Mouse (Mus musculus): ENCODE measurements at regions not wholly inside any gene's neighbourhood (a gene's known extent, or its start where the extent isn't known, plus 50 kb on each side); places are given as distances from the start of the nearest gene placed in this dataset.
"Not testable (repeated sequence)": the region's sequence is repeated elsewhere in the genome, so short reads cannot be mapped to it uniquely, and the experiment has no call there.

DNA sequence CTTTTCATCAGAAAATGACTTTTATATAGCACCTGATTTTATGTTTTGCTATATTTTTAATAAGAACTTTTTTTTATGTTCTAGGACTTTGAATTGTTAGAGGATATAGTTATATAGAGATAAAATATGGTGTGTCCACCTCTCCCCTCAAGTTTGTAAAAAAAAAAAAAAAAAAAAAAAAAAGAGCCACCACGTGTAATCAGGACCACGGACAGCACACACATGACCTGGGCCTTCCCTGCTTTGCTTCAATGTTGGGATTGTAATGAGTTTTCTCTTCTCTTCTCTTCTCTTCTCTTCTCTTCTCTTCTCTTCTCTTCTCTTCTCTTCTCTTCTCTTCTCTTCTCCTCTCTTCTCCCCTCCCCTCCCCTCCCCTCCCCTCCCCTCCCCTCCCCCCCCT, 78.5 kb downstream of the 1700010I14Rik start:
- not testable (repeated sequence) for DNase-seq (ENCODE audit: low spot score in 2 of 2); H3K4me3 ChIP-seq; H3K27ac ChIP-seq

DNA sequence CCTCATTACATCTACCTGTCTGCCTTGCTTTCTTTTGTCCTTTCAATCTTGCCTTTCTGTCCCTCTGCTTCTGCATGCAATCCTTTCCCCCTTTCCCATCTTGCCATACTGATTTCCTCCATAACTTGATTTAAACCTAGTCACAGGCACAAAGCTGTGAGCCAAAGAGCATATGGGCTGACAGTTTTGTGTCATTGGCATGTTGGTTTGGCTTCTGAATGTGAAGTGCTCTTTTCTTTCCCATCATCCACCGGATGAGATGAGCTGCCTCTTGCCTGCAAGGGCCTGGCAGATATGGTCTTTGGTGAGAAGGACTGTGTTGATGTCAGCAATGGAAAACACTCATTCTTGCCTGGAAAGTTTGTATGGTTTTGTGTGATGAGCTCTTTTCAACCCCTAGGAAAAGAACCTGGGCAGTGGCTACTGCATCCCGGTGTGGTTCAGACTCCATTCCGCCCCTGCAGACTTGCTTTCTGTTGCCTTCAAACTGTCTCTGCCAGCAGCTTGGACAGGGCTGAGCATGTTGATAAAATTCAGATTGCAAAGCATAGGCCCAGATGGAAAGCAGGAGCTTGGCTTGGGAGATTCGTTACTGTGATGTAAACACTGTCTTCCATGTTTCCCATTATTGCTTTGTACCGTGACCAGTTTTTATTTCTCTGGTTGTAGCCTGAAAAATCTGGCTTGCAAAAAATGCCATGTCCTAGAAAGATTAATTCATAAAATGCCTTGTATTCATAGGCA, 80.9 kb downstream of the 1700010I14Rik start:
- TF ChIP-seq CTCF (conservative IDR thresholded peaks at IDR 0.05): no peak
- no peak overlapping the region for H3K27ac ChIP-seq
- DNase-seq (ENCODE audit: low spot score in 2 of 2): no peak
- no peak overlapping the region for H3K4me3 ChIP-seq

DNA sequence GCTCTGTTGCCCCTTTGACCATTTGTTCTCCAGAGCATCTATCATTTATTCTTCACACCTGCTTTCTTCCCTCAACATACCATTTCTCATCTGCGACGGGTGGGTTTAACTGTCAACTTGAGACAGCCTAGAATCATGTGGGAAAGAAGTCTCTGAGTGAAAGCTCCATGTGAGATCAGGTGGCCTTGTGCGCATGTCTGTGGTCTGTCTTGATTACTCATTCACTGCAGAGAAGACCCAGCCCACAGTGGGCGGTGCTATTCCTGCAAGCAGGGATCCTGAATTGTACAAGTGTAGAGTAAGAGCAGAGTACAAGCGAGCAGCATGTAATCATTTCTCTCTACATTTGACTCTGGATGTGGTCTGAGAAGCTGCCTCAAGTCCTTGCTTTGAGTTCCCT, 95.5 kb downstream of the 1700010I14Rik start:
- no peak for TF ChIP-seq CTCF (conservative IDR thresholded peaks at IDR 0.05)
- DNase-seq (ENCODE audit: low spot score in 2 of 2): no peak

DNA sequence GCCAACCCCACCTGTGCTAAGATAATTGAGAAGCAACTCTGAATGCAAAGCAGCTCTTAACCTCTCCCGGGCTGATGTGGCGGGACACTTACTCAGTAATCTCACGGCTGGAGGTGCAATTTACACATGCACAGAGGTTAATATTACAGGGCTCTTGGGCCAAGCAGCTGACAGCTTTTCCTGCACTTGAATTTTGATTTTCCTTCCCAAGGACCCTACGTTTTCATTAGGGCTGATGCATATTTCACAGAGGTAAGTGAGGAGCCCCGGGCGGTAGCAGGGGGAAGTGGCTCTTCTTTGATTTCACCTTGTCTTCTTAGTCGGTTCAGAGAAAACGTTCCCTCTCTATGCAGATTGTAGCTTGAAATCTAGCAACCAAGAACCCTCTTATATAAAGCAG, 139.7 kb downstream of the 1700010I14Rik start:
- TF ChIP-seq CTCF (conservative IDR thresholded peaks at IDR 0.05): no peak
- H3K27ac ChIP-seq: no peak overlapping the region
- no peak for DNase-seq (ENCODE audit: low spot score in 2 of 2)
- no peak overlapping the region for H3K4me3 ChIP-seq

More for the DNA sequence above, 95.5 kb downstream of the 1700010I14Rik start:
- Histone ChIP-seq H3K4me3 (no peak overlapping the region), H3K27ac (no peak overlapping the region)

DNA sequence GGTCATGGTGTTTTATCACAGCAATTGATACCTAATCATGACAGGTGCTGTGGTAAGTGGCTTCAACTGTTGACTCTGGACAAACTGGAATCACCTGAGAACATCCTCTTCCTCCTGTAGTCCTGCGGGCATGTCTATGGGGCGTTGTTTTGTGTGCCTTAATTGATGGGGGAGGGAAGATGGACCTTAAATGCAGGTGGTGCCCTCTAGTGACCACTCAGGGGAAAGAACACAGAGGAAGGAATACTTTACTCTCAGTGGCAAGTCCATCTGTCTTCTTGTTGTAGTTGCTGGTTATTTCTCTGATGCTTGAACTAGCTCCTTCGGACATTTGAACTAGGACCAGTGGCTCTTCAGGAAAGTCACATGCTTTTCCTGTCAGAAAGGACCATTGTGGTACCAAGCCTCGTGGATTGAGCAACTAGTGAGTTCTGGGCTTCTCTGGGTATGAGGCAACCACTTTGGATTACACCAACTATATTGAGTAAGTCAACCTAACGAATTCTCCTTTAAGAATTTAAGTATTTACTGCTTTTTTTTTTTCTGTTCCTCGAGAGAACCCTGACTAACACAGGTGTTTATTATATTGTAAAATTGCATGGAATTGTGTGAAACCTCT, 157.6 kb downstream of the 1700010I14Rik start:
- Histone ChIP-seq H3K4me3 (no peak overlapping the region), H3K27ac (no peak overlapping the region)
- TF ChIP-seq CTCF (conservative IDR thresholded peaks at IDR 0.05): peak; percentile 63
- DNase-seq (ENCODE audit: low spot score in 2 of 2): no peak

DNA sequence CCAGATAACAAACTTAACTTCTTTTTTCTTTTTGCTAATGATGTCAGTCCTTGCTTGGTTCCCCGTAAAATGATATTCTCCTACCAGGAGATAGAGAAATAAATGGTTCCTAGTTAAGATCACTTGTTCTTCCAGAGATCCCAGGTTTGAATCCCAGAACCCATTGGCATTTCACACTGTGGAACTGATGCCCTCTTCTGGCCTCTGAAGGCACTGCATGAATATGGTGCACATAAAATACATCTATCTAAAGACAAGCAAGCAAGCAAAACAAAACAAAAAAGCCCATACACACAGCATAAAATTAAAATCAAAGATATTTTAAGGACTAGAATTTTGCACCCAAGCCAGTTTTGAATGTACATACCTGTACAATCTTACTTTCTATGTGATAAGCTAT, 162.5 kb downstream of the 1700010I14Rik start:
- DNase-seq (ENCODE audit: low spot score in 2 of 2): no peak
- TF ChIP-seq CTCF (conservative IDR thresholded peaks at IDR 0.05): peak; percentile 70
- no peak overlapping the region for H3K27ac ChIP-seq

DNA sequence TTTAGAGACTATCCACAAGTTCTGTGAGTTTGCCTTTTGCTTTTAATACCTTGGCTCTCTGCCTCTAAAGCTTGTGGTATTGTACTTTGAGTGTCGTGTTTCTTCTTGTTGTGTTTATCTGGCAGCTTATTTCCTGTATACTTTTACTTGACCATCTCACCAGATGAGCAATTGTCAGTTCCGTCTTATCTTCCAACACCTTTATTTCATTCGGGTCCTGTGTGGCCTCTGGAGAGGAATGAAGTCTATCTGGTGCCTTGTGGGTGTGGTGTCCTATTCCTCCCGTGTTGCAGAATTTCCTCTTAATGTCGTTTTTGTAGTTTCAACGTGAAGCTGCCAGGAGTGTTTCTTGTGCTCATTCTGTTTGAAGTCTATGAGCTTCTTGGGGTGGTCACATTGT, 174.0 kb downstream of the 1700010I14Rik start:
- TF ChIP-seq CTCF (conservative IDR thresholded peaks at IDR 0.05): no peak
- Histone ChIP-seq H3K4me3 (no peak overlapping the region), H3K27ac (no peak overlapping the region)
- no peak for DNase-seq (ENCODE audit: low spot score in 2 of 2)

More for the DNA sequence above, 162.5 kb downstream of the 1700010I14Rik start:
- no peak overlapping the region for H3K4me3 ChIP-seq

DNA sequence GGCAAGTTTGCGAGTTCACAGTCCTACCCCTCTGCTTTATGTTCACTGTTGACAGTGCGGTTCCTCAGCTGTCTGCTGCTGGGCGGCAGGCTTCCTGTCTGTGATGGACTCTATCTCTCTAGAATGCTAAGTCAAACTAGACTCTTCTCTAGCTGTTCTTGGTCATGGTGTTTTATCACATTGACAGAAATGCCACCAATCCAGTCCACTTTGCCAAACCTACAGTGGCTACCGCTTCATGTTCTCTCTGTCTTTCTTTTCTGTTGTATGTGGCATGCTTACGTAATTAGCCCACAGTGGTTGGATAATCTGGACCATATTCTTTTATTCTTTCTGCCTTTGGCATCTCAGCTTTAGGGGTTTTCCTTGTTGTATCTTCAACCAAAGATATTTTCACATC, 174.5 kb downstream of the 1700010I14Rik start:
- TF ChIP-seq CTCF (conservative IDR thresholded peaks at IDR 0.05): no peak
- H3K4me3 ChIP-seq: no peak overlapping the region
- no peak overlapping the region for H3K27ac ChIP-seq
- DNase-seq (ENCODE audit: low spot score in 2 of 2): no peak

DNA sequence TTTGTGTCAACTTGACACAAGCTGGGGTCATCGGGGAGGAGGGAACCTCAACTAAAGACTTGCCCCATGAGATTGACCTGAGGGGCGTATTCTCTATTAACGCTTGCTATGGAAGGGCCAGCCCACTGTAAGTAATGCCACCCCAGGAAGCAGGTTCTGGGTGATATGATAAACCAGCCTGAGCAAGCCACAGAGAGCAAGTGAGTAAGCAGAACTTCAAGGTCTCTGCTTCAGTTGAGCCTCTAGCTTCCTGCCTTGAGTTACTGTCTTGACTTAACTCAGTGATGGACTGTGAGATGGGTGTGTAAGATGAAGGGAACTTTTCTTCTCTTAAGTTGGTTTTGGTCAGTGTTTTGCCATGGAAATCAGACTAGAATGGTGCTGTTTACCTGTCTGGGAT, 175.2 kb downstream of the 1700010I14Rik start:
- no peak overlapping the region for H3K27ac ChIP-seq
- H3K4me3 ChIP-seq: no peak overlapping the region
- no peak for TF ChIP-seq CTCF (conservative IDR thresholded peaks at IDR 0.05)
- DNase-seq (ENCODE audit: low spot score in 2 of 2): no peak

DNA sequence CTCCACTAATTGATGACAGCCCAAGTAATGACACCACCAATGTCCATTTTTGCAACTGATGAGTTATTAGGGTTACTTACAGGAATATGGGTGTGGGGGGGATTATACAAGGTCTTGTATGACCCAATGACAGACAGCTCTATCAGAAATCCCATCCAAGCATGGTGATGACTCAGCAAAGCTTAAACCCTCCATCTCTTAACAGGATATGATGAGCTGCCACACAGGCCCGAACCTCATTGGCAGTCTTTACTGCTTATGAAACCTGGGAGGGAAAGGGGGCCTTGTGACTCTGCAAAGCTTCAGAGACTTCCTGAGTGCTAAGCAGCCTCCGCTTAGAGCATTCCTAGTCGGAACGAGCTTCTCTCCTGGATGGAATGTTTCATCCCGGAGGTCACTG, 176.4 kb downstream of the 1700010I14Rik start:
- no peak overlapping the region for H3K4me3 ChIP-seq
- H3K27ac ChIP-seq: no peak overlapping the region
- no peak for DNase-seq (ENCODE audit: low spot score in 2 of 2)
- TF ChIP-seq CTCF (conservative IDR thresholded peaks at IDR 0.05): no peak

DNA sequence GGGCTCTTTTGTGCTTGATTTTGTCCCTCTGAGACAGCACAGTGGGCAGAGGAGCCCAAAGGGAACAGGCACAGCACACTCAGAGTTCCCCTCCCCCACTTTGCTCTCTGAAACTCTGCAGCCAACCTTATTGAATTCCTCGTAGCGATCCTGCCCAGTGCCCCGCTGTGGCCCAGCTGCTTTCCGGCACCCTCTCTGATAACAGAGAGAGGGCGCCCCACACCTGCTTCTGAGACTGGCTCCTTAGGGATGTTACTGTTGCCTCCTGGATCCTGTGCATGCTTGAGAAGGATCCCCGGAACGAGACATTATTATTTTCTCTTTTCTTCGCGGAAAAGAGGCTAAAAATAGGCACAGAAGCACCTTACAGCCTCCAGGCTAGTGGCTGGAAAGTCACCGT, 179.0 kb downstream of the 1700010I14Rik start:
- peak; percentile 58 to 65 for DNase-seq (ENCODE audit: low spot score in 2 of 2)
- Histone ChIP-seq H3K4me3 (peak overlapping the region; percentile 66), H3K27ac (peak overlapping the region; percentile 91)
- peak; percentile 83 for TF ChIP-seq CTCF (conservative IDR thresholded peaks at IDR 0.05)

DNA sequence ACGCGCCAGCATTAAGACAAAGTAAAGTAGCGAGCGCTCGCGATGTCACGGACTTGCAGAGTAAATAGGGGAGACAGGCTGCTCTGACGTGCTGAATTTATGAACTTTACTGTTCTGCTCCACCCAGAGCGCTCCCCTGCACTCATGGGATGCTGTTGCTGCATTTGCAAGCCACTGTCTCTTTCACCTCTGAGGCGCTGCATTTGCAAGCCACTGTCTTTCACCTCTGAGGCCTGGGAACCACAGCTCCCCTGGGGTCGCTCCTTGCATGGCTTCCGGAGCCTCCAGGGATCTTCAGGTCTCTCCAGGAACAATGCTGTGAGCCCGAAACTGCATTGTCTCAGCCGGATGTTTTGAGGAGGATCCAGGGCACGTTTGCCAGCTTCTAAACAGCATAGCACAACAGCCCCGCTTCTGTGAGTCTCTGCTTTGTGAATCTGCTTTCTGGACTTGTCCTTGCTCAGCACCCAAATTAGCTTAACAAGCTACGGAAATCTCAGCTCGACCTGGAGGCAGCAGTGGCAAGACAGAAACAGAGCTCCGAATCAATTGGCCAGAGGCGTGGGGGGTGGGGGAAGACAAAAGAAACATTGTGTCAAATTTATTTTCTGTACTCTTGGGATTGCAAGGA, 179.6 kb downstream of the 1700010I14Rik start:
- H3K27ac ChIP-seq: peak overlapping the region; percentile 91

DNA sequence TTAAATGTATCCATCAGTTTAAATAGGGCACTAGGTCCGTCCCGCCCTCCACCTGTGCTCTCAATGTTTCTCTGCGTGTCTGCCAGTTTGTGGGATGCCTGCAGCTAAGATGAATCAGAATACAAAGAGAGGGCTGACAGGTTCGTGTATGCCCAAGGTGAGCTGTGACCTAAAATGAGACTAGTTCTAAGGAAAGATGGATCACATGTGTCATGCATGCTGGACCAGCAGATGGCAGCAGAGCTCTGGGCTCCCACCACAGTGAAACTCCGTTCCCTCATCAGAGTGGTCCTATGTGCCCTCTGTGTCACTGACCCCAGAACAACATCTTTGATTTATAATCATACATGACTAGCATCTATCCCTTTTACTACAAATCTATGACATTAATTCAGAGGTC, 180.3 kb downstream of the 1700010I14Rik start:
- TF ChIP-seq CTCF (conservative IDR thresholded peaks at IDR 0.05): peak; percentile 97
- H3K4me3 ChIP-seq: peak overlapping the region; percentile 66
- peak overlapping the region; percentile 91 for H3K27ac ChIP-seq
- peak; percentile 71 to 82 for DNase-seq (ENCODE audit: low spot score in 2 of 2)

More for the DNA sequence above, 179.6 kb downstream of the 1700010I14Rik start:
- peak; percentile 15 to 29 for DNase-seq (ENCODE audit: low spot score in 2 of 2)
- peak overlapping the region; percentile 66 for H3K4me3 ChIP-seq
- TF ChIP-seq CTCF (conservative IDR thresholded peaks at IDR 0.05): no peak

All from layer of hippocampus, adult 2 months (tissue).